Mouse (Mus musculus): ENCODE measurements around the gene Olfr452.

Gene Olfr452

DNA sequence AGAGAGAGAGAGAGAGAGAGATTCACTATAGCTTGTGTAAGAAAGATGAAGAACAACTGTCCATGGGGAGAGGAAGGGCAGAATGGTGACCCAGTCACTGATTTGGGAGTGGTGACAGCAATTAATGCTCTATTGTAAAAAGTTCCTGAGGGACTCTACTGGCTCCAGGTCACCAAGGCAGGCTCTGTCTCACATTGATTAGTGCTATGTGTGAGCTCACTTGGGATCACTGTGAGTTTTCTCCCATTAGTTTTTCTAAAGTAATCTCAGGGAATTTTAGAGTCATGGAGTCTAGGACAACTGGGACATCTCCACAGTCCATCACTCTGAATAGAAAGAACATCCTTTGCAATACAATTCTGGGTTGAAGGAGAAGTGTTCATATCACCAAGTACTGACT, at the start of gene Olfr452:
Olfr452 (plus strand) TSS at position 301 of the 400 bp plus-strand sequence.
- DNase-seq (ENCODE audit: low spot score), result no peak

DNA sequence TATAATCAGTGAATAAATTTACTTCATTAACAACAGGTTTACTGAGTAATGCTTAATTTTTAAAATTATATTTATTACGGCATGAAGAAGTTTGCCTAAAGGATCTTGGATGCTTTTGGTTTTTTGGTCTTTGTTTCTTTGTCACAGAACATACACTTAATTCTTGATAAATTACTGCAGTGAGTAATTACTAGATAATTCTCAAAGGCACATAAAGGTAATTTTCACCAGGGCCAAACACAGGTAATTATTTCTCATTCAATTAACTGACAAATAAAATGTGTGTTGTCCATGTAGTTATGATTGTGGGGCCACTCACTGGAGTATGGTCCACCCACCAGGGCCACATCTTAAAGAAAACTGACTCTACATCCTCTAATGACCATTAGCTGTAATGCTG, 45.8 kb upstream of the Olfr452 start, which contains the start of gene Olfr453:
Olfr453 (plus strand) TSS at position 301 of the 400 bp plus-strand sequence.
- DNase-seq (ENCODE audit: low spot score), result no peak

DNA sequence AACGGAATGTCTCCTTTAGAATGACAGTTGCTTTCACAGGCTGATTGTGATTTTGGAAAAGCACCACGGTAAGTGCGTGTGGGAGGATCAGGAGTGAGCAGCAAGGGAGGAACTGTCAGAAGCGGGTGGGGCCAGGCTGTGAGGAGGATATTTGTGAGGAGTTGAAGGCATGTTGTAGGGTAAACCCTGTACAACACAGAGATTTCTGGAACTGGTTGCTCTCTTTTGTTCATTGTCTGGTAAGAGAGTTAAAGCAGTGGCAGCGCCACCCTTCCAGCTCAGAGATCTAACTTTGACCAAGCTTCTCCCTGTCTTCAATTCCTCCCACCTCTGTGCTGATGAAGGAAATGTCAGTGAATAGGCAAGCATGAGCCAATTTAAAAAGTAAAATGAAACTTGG, 42.6 kb upstream of the Olfr452 start:
- no peak for DNase-seq (ENCODE audit: low spot score)

DNA sequence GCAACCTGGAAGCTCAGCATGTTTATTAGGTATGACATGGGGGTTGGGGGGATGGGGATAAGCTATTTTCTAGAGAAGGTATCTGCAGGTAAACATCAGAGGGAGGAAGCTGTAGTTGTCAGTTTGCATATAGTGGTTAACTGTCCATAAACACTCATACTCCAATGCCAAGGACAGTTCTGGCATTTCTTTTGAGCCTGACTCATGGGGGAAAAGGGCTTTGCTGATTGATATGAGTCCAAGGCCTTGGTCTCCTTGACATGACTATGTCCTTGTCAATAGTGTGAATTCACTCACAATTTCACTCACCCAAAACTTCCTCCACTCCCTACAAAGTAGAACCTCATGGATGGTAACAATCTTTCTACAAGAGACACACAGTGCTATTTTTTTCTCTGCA, 37.0 kb upstream of the Olfr452 start:
- no peak for DNase-seq (ENCODE audit: low spot score)

DNA sequence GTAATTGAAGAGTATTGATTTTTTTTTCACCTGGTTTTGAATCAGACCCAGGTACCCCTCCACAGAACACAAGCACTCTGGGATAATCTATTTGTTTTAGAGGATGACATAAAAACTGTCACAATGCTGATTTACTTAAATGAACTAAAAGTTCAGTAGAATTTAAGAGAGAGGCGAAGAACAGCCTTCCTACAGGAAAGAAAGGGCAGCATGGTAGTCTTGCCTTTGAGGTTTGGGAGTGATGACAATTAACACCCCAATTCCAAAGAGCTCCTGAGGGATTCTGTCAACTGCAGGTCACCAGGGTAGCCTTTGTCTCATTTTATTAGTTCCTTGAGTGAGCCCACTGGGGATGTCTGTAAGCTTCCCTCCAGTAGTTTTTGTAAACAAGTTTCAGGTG, 28.8 kb upstream of the Olfr452 start, which contains the start of gene Olfr38:
Olfr38 (plus strand) TSS at position 301 of the 400 bp plus-strand sequence.
- DNase-seq (ENCODE audit: low spot score), result no peak

DNA sequence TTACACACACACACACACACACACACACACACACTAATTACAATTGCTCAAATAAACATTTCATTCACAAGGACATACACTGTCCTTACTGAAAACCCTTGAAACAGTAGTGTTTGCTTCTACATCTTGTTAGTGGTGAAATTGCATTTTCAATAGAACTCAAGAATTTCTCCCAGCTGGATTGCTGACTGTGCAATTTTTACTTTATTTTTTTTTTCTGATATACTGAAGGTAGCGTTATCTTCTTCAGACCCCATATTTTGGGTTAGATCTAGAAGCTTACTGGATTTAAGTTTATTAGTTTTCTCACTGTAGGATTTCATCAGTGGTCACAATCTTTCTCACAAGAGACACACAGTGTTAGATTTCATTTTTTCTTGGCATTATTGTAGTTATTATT, 7.8 kb upstream of the Olfr452 start:
- DNase-seq (ENCODE audit: low spot score), result no peak

DNA sequence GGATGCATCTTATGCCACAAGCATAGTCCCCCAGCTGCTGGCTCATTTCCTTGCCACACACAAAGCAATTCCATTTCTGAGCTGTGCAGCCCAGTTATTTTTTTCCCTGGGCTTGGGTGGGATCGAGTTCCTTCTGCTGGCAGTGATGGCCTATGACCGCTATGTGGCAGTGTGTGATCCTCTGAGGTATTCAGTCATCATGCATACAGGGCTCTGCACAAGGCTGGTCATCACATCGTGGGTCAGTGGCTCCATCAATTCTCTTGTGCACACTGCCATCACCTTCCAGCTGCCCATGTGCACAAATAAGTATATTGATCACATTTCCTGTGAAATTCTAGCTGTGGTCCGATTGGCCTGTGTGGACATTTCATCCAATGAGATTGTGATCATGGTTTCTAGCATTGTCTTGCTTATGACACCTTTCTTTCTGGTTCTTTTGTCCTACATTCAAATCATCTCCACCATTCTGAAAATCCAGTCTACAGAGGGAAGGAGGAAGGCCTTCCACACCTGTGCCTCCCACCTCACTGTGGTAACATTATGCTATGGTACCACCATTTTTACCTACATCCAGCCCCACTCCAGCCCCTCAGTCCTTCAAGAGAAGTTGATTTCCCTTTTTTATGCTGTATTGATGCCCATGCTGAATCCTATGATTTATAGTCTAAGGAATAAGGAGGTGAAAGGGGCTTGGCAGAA, 5.5 kb downstream of the Olfr452 start:
- no peak for DNase-seq (ENCODE audit: low spot score)

DNA sequence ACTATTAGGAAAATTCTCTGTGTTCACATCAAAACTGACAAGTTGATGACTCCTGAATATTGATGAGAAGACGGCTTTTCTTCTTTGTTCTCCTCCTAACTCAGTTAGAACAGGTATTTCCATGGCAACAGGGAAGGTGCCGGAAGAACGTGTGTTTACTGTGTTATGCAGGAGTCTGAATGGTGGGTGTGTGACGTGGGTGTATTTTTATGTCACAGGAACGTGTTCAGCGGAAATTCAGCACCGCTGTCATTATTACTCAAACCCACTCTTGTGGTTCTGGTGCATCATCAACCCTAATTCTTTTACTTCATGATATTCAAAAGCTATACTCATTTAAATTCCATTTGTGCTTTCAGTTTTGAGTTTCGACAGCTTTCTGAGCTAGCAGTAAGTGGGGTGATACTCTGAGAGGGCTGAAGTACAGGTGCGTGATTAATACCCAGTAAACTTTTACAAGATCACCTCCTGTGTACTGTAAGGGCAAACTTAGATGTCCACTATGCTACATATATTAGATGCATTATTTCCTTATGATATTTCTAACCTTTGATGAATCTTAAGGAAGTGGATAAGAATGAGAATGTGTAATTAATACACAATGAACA, 6.2 kb downstream of the Olfr452 start:
- DNase-seq (ENCODE audit: low spot score), result no peak

DNA sequence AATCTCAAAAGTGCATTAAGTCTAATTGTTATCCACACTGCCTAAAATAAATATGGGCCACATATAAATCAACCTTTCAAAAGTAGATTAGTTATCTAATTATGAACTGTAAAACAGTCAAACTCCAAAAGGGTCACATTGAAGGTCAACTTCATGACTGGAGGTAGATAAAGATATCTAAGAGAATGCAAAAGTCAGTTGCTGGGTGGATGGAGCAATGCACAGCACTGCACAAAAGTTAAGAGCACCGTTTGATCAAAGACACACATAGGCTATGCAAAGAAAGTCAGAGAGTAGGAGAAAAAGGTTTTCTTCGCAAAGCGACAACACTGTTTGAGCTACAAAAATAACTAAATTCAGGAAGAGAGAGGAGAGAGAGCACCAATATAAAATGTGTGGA, 10.1 kb downstream of the Olfr452 start:
- DNase-seq (ENCODE audit: low spot score), result no peak

DNA sequence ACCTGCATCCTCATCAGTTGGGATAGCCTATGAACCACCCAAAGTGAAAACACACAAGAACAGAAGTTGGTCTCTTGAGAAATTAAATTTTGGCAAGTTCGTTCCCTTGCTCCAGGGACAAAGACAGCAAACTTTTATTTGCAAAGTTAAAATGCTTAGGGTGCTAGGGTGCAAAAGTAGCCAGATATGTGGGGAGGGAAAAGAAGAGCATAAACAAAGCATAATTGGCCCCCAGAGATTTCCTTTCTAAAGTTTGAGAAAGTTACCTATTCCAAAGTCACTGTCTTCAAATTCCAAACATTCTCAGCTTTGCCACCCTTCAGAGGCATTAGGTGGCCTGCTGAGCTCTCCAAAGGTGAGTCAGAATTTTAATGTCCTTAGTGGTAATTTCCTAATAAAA, 26.7 kb downstream of the Olfr452 start, which contains the start of gene Olfr450:
Olfr450 (plus strand) TSS at position 301 of the 400 bp plus-strand sequence.
- DNase-seq (ENCODE audit: low spot score), result no peak

DNA sequence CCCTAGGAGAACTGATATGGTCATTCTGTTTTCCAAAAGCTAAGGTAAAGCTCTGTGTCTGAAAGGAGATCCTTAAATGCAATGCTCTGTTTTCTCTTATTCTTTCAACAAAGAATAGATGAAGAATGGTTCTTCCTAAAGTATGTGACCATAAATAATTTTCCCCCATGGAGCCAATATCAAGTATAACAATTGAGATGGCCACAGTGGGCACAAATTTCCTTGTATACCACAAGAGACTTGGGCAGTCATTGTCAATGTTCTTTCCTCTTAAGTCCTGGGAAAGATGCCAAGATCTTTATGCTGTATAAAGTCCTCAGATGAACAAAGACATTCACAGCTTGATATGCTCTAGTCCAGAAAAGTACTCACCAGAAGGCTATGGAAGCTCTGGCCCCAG, 49.2 kb downstream of the Olfr452 start, which contains the start of gene Olfr449:
Olfr449 (plus strand) TSS at position 301 of the 400 bp plus-strand sequence.
- no peak for DNase-seq (ENCODE audit: low spot score)

All from testis, postnatal 10 days (tissue).